Mouse (Mus musculus): ENCODE measurements around the gene Hipk1. TPM values are rescaled to one million over a fixed set of nuclear protein-coding genes. Genes with fewer than 3 reads are reported as not detected.
A peak's percentile ranks its signal among the peaks of the same experiment; 100 is the strongest.
"Not testable (repeated sequence)": the region's sequence is repeated elsewhere in the genome, so short reads cannot be mapped to it uniquely, and the experiment has no call there.

Gene Hipk1
- total and polyA plus RNA-seq, 2 experiments, result 29.2 to 35.2 TPM

DNA sequence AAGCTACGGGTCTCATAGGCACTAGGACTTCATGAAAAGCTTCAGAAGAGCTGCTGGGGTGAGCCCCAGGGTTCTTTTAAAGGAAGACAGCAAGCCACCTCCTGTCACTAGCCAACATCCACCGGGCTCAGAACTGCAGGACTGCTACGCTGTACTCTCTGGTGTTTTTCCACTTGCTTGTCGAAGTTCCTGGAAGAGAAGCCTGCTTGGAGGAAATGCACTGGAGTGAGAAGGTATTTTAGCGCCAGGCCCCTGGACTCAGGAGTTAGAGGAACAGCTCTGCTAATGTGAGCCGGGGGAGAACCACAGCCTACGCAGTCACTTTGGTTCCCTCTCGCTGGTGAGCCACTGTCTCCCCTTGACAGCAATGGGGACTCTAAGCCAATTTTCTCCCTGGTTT, 11.5 kb upstream of the Hipk1 start:
- Histone ChIP-seq H3K4me1 (ENCODE audit: control insufficient read depth, insufficient read depth, low read length) (peaks cover 8% of the 10 kb centered on the region; the same call in 1 of the 2 replicates), H3K36me3 (ENCODE audit: control insufficient read depth, insufficient read depth, low read length) (peaks cover 10% of the 10 kb centered on the region; the same call in 1 of the 2 replicates), H3K79me2 (ENCODE audit: control insufficient read depth, insufficient read depth, low read length) (no peaks in the 10 kb centered on the region), H3K27ac (replicated peaks; ENCODE audit: insufficient read depth, low read depth, low read length) (peak overlapping the region; percentile 75), H3K27me3 (ENCODE audit: control insufficient read depth, insufficient read depth, low read length) (no peaks in the 10 kb centered on the region), H3K9ac (ENCODE audit: low read depth, low read length) (no peak overlapping the region), H3K4me3 (ENCODE audit: insufficient read depth, low read depth, low read length) (no peak overlapping the region)
- DNase-seq (ENCODE audit: extremely low read depth, low read depth, low spot score), result no peak
- 69% methylated on average over 8 of the region's 8 CpGs for WGBS
- TF ChIP-seq CTCF (IDR thresholded peaks at IDR 0.05; ENCODE audit: low read depth, low read length) (no peak), POLR2A (IDR thresholded peaks at IDR 0.05; ENCODE audit: extremely low read depth, insufficient read depth, low read length) (no peak)

DNA sequence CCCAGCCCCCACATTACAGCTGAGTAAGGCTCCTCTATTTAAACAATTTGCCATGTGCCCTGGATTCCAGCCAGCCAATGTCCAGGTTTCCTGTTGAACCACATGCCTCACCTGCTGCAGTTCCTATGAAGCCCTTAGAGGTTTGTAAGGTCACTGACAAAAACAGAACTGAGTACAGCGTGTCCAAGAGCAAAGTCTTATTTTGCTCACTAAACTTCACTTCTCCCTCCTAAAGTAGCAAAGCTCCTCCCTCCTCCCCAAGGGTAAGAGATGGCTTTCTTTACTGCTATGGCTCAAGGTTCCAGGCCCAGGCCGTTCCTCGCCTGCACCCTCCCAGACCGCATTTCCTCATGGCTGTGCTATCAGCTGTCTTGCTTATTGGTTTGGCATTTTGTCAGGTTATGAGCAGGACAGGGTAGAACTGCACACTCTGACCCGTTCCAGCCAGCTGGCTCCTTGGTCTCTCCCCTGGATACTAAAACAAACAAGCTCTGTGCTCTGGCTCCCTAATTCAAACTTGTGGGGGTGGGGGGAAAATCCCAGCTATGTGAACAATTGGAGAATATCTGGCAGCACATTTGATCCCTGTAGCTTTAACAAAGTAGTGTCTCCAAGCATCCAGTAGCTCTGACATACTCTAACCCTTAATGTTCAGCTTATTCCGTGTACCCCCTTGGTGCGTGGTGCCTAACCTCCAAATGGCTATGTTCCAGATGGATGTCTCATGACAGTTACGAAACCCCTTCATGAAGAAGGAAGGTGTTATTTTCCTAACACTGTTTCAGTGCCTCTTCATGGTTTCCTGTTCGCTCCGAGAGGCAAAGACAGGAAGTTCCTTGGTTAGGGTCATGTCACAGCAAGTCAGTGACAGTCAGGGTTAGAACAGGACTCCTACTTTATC, 10.5 kb upstream of the Hipk1 start:
- Histone ChIP-seq H3K79me2 (ENCODE audit: control insufficient read depth, insufficient read depth, low read length) (no peaks in the 10 kb centered on the region), H3K9ac (ENCODE audit: low read depth, low read length) (peak overlapping the region; percentile 48; the same call in 1 of the 2 replicates), H3K4me1 (ENCODE audit: control insufficient read depth, insufficient read depth, low read length) (peaks cover 8% of the 10 kb centered on the region; the same call in 1 of the 2 replicates), H3K27ac (replicated peaks; ENCODE audit: insufficient read depth, low read depth, low read length) (peak overlapping the region; percentile 83), H3K27me3 (ENCODE audit: control insufficient read depth, insufficient read depth, low read length) (no peaks in the 10 kb centered on the region), H3K36me3 (ENCODE audit: control insufficient read depth, insufficient read depth, low read length) (peaks cover 7% of the 10 kb centered on the region; the same call in 1 of the 2 replicates), H3K4me3 (ENCODE audit: insufficient read depth, low read depth, low read length) (no peak overlapping the region; the same call in 1 of the 2 replicates)
- peak; percentile 98 for DNase-seq (ENCODE audit: extremely low read depth, low read depth, low spot score)
- WGBS, result under 1% methylated on average over 10 of the region's 10 CpGs
- no peak for TF ChIP-seq POLR2A (IDR thresholded peaks at IDR 0.05; ENCODE audit: extremely low read depth, insufficient read depth, low read length)
- no peak for TF ChIP-seq CTCF (IDR thresholded peaks at IDR 0.05; ENCODE audit: low read depth, low read length)

DNA sequence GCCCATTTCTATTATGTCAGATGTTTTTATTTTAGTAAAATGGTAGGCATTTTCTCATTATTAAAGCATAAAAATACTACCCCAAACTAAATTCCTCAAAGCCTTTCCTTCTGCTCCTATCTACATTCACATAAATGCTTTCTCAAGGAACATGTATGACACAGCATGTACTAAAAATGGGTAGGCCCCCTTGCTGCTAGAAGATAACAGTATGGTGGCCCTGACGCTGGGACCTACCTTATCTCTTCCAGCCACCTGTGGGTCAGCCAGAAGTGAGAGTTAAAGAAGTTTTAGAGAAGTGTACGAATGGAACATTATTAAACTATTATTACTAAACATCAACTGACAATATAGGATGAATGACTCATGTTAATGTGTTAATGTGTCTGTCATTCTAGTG, 8.1 kb upstream of the Hipk1 start:
- no peak for DNase-seq (ENCODE audit: extremely low read depth, low read depth, low spot score)
- peaks cover 8% of the 10 kb centered on the region; the same call in 1 of the 2 replicates for H3K4me1 ChIP-seq (ENCODE audit: control insufficient read depth, insufficient read depth, low read length)
- peaks cover 2% of the 10 kb centered on the region; the same call in 1 of the 2 replicates for H3K36me3 ChIP-seq (ENCODE audit: control insufficient read depth, insufficient read depth, low read length)
- WGBS, result 85% methylated on average over 2 of the region's 2 CpGs
- H3K27me3 ChIP-seq (ENCODE audit: control insufficient read depth, insufficient read depth, low read length), result no peaks in the 10 kb centered on the region
- H3K4me3 ChIP-seq (ENCODE audit: insufficient read depth, low read depth, low read length), result no peak overlapping the region
- no peaks in the 10 kb centered on the region for H3K79me2 ChIP-seq (ENCODE audit: control insufficient read depth, insufficient read depth, low read length)
- H3K9ac ChIP-seq (ENCODE audit: low read depth, low read length), result no peak overlapping the region
- TF ChIP-seq POLR2A (IDR thresholded peaks at IDR 0.05; ENCODE audit: extremely low read depth, insufficient read depth, low read length) (no peak), CTCF (IDR thresholded peaks at IDR 0.05; ENCODE audit: low read depth, low read length) (no peak)
- H3K27ac ChIP-seq (replicated peaks; ENCODE audit: insufficient read depth, low read depth, low read length), result no peak overlapping the region

GRCm38 (mm10) chr3:103796389-103796788, 5.0 kb upstream of the Hipk1 start:
- 72% methylated on average over 2 of the region's 2 CpGs for WGBS
- H3K27ac ChIP-seq (replicated peaks; ENCODE audit: insufficient read depth, low read depth, low read length), result no peak overlapping the region
- no peaks in the 10 kb centered on the region for H3K36me3 ChIP-seq (ENCODE audit: control insufficient read depth, insufficient read depth, low read length)
- no peak overlapping the region for H3K9ac ChIP-seq (ENCODE audit: low read depth, low read length)
- no peak for TF ChIP-seq CTCF (IDR thresholded peaks at IDR 0.05; ENCODE audit: low read depth, low read length)
- no peak for TF ChIP-seq POLR2A (IDR thresholded peaks at IDR 0.05; ENCODE audit: extremely low read depth, insufficient read depth, low read length)
- H3K79me2 ChIP-seq (ENCODE audit: control insufficient read depth, insufficient read depth, low read length), result no peaks in the 10 kb centered on the region
- no peak overlapping the region for H3K4me3 ChIP-seq (ENCODE audit: insufficient read depth, low read depth, low read length)
- no peaks in the 10 kb centered on the region for H3K27me3 ChIP-seq (ENCODE audit: control insufficient read depth, insufficient read depth, low read length)
- no peak for DNase-seq (ENCODE audit: extremely low read depth, low read depth, low spot score)
- 0 out of 2 replicates have a peak, but pooled peaks cover under 1% of the 10 kb centered on the region for H3K4me1 ChIP-seq (ENCODE audit: control insufficient read depth, insufficient read depth, low read length)

DNA sequence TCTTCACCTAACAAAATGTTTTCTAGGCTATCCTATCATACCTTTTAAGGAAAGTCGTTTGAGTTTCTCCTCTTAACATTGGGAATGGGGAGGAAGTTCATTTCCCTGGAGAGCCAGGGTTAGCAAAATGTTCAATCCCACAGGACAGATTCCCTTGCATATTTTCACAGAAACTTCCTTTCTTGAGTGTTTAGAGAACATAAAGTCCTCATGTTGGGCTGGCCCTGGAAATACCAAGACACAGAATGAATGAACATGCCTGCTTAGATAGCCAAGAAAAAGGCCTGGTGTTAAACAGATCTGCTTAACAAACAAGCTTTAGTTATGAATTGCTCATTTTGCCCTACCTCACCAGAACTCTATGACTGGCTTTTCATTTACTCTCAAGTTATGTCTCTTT, 1.2 kb upstream of the Hipk1 start:
- 79% methylated on average over 1 of the region's 1 CpGs for WGBS
- no peaks in the 10 kb centered on the region for H3K27me3 ChIP-seq (ENCODE audit: control insufficient read depth, insufficient read depth, low read length)
- TF ChIP-seq CTCF (IDR thresholded peaks at IDR 0.05; ENCODE audit: low read depth, low read length), result no peak
- no peak for TF ChIP-seq POLR2A (IDR thresholded peaks at IDR 0.05; ENCODE audit: extremely low read depth, insufficient read depth, low read length)
- DNase-seq (ENCODE audit: extremely low read depth, low read depth, low spot score), result no peak
- H3K4me1 ChIP-seq (ENCODE audit: control insufficient read depth, insufficient read depth, low read length), result peaks cover 12% of the 10 kb centered on the region
- peaks cover 7% of the 10 kb centered on the region; the same call in 1 of the 2 replicates for H3K79me2 ChIP-seq (ENCODE audit: control insufficient read depth, insufficient read depth, low read length)
- H3K4me3 ChIP-seq (ENCODE audit: insufficient read depth, low read depth, low read length), result no peak overlapping the region
- H3K36me3 ChIP-seq (ENCODE audit: control insufficient read depth, insufficient read depth, low read length), result no peaks in the 10 kb centered on the region
- H3K9ac ChIP-seq (ENCODE audit: low read depth, low read length), result no peak overlapping the region
- H3K27ac ChIP-seq (replicated peaks; ENCODE audit: insufficient read depth, low read depth, low read length), result no peak overlapping the region

- peaks cover 16% of the 10 kb centered on the region for H3K4me1 ChIP-seq (ENCODE audit: control insufficient read depth, insufficient read depth, low read length)
- not testable (repeated sequence) for H3K4me3 ChIP-seq (ENCODE audit: insufficient read depth, low read depth, low read length); H3K36me3 ChIP-seq (ENCODE audit: control insufficient read depth, insufficient read depth, low read length); H3K9ac ChIP-seq (ENCODE audit: low read depth, low read length); H3K27ac ChIP-seq (replicated peaks; ENCODE audit: insufficient read depth, low read depth, low read length); H3K79me2 ChIP-seq (ENCODE audit: control insufficient read depth, insufficient read depth, low read length); DNase-seq (ENCODE audit: extremely low read depth, low read depth, low spot score); H3K27me3 ChIP-seq (ENCODE audit: control insufficient read depth, insufficient read depth, low read length)
- 90% methylated on average over 5 of the region's 5 CpGs for WGBS
These were observed 696 bp upstream of the Hipk1 start for GRCm38 (mm10) chr3:103792111-103792406.

Measured in liver, adult 2 months (tissue).